Mouse (Mus musculus) C2C12 (cell line): ENCODE measurements around the gene Xpo4. TPM values are rescaled to one million over a fixed set of nuclear protein-coding genes. Genes with fewer than 3 reads are reported as not detected.
"Not testable (repeated sequence)": the region's sequence is repeated elsewhere in the genome, so short reads cannot be mapped to it uniquely, and the experiment has no call there.

Source experiments
- H3K27me3 ChIP-seq: one replicate; pipeline ENCODE4 v1.6.1; 2011; ENCODE audit not compliant: control insufficient read depth, insufficient read depth, insufficient read length
- H3K36me3 ChIP-seq: one replicate; pipeline ENCODE4 v1.6.1; 2011; ENCODE audit not compliant: control insufficient read depth, insufficient read depth
- H3K4me3 ChIP-seq: one replicate; pipeline ENCODE4 v1.5.1; 2011; ENCODE audit warnings: mild to moderate bottlenecking, control low read depth; ENCODE audit not compliant: poor library complexity, insufficient read depth, severe bottlenecking
- H3K79me2 ChIP-seq: one replicate; pipeline ENCODE4 v1.6.1; 2011; ENCODE audit not compliant: control insufficient read depth, insufficient read depth
- H3K79me3 ChIP-seq: one replicate; pipeline ENCODE4 v1.6.1; 2011; ENCODE audit warnings: low read depth, control low read depth
- H3ac ChIP-seq: one replicate; pipeline ENCODE3; 2011; ENCODE audit warnings: low read depth; ENCODE audit not compliant: control insufficient read depth, insufficient read length
- CEBPB ChIP-seq: IDR thresholded peaks from one replicate; pipeline ENCODE4 v1.6.1; 2011; ENCODE audit warnings: low read depth, mild to moderate bottlenecking, control low read depth, moderate library complexity
- CTCF ChIP-seq: IDR thresholded peaks from one replicate; pipeline ENCODE4 v1.5.1; 2011; ENCODE audit not compliant: control insufficient read depth, insufficient read depth, insufficient read length
- FOSL1 ChIP-seq: IDR thresholded peaks from one replicate; pipeline ENCODE4 v1.8.0; 2011; ENCODE audit warnings: mild to moderate bottlenecking, low read length; ENCODE audit not compliant: poor library complexity, insufficient read depth, severe bottlenecking
- MAX ChIP-seq: IDR thresholded peaks from one replicate; pipeline ENCODE4 v1.6.1; 2011; ENCODE audit warnings: mild to moderate bottlenecking, control low read depth
- MYOD1 ChIP-seq: IDR thresholded peaks from one replicate; pipeline ENCODE4 v1.6.1; 2011; ENCODE audit warnings: low read depth; ENCODE audit not compliant: control insufficient read depth, insufficient read length
- MYOG ChIP-seq: IDR thresholded peaks from one replicate; pipeline ENCODE4 v1.6.1; 2011; ENCODE audit not compliant: control insufficient read depth, insufficient read length; ENCODE audit errors: extremely low read depth
- USF1 ChIP-seq: IDR thresholded peaks from one replicate; pipeline ENCODE4 v1.6.1; 2011; ENCODE audit warnings: low read depth, mild to moderate bottlenecking, control low read depth, moderate library complexity
- polyA plus RNA-seq: library from polyadenylated mRNA; unstranded; fragments of >200 nt; fragmentation: generic; extraction: Trizol; gene quantifications from one replicate; pipeline ENCODE4 v1.2.1, GENCODE M21; 2012; ENCODE audit warnings: missing spikeins

Gene Xpo4
- polyA plus RNA-seq, 1 experiment, result 5.3 TPM

GRCm38 (mm10) chr14:57690681-57691080 lies 25.5 kb upstream of the Xpo4 start:
- peaks cover 56% of the 10 kb centered on the region for H3K36me3 ChIP-seq

GRCm38 (mm10) chr14:57688066-57688465 lies 22.8 kb upstream of the Xpo4 start:
- H3K79me2 ChIP-seq, H3K79me3 ChIP-seq, H3K27me3 ChIP-seq, H3K4me3 ChIP-seq, H3ac ChIP-seq: not testable (repeated sequence)
- peaks cover 35% of the 10 kb centered on the region for H3K36me3 ChIP-seq

More at GRCm38 (mm10) chr14:57690681-57691080, 25.5 kb upstream of the Xpo4 start:
- Histone ChIP-seq H3K79me3 (peaks cover 2% of the 10 kb centered on the region), H3K27me3 (no peaks in the 10 kb centered on the region), H3K79me2 (no peaks in the 10 kb centered on the region), H3K4me3 (no peak overlapping the region), H3ac (no peak overlapping the region)
- TF ChIP-seq CTCF, result no peak
- TF ChIP-seq USF1, result no peak
- TF ChIP-seq MYOG, result no peak
- TF ChIP-seq CEBPB, result no peak
- no peak for TF ChIP-seq FOSL1
- no peak for TF ChIP-seq MYOD1
- no peak for TF ChIP-seq MAX

GRCm38 (mm10) chr14:57687441-57687840 lies 22.2 kb upstream of the Xpo4 start:
- Histone ChIP-seq H3K27me3 (no peaks in the 10 kb centered on the region), H3ac (no peak overlapping the region), H3K79me3 (no peaks in the 10 kb centered on the region), H3K79me2 (no peaks in the 10 kb centered on the region), H3K36me3 (peaks cover 31% of the 10 kb centered on the region), H3K4me3 (no peak overlapping the region)
- TF ChIP-seq MYOG (no peak), MAX (no peak), CEBPB (no peak), FOSL1 (no peak), MYOD1 (no peak), CTCF (no peak), USF1 (no peak)

- H3K79me3 ChIP-seq, result no peaks in the 10 kb centered on the region
- TF ChIP-seq USF1 (no peak), MAX (no peak), CTCF (no peak), CEBPB (no peak), MYOD1 (no peak), MYOG (no peak), FOSL1 (no peak)
- H3K79me2 ChIP-seq, result no peaks in the 10 kb centered on the region
- no peak overlapping the region for H3K4me3 ChIP-seq
- peaks cover 26% of the 10 kb centered on the region for H3K36me3 ChIP-seq
- no peaks in the 10 kb centered on the region for H3K27me3 ChIP-seq
- H3ac ChIP-seq, result no peak overlapping the region
Observed at GRCm38 (mm10) chr14:57686647-57687046, 21.4 kb upstream of the Xpo4 start.

GRCm38 (mm10) chr14:57684579-57684978 lies 19.3 kb upstream of the Xpo4 start:
- H3K36me3 ChIP-seq, result peaks cover 8% of the 10 kb centered on the region

GRCm38 (mm10) chr14:57682751-57683150 lies 17.5 kb upstream of the Xpo4 start:
- Histone ChIP-seq H3K36me3 (no peaks in the 10 kb centered on the region), H3ac (no peak overlapping the region), H3K27me3 (no peaks in the 10 kb centered on the region), H3K79me2 (no peaks in the 10 kb centered on the region), H3K4me3 (no peak overlapping the region), H3K79me3 (no peaks in the 10 kb centered on the region)
- no peak for TF ChIP-seq USF1
- TF ChIP-seq FOSL1, result no peak
- no peak for TF ChIP-seq CTCF
- no peak for TF ChIP-seq CEBPB
- TF ChIP-seq MYOD1, result no peak
- TF ChIP-seq MYOG, result no peak
- TF ChIP-seq MAX, result no peak

More at GRCm38 (mm10) chr14:57684579-57684978, 19.3 kb upstream of the Xpo4 start:
- TF ChIP-seq MYOD1, result no peak
- no peak for TF ChIP-seq MAX
- no peak for TF ChIP-seq CEBPB
- no peak for TF ChIP-seq FOSL1
- peak; percentile 51 for TF ChIP-seq CTCF
- H3K27me3 ChIP-seq, result no peaks in the 10 kb centered on the region
- no peaks in the 10 kb centered on the region for H3K79me3 ChIP-seq
- H3ac ChIP-seq, result no peak overlapping the region
- no peaks in the 10 kb centered on the region for H3K79me2 ChIP-seq
- no peak overlapping the region for H3K4me3 ChIP-seq
